Mouse (Mus musculus) retina, postnatal 1 day (tissue): ENCODE measurements at regions not wholly inside any gene's neighbourhood (a gene's known extent, or its start where the extent isn't known, plus 50 kb on each side); places are given as distances from the start of the nearest gene placed in this dataset.

Experiments used
- DNase-seq: peaks from one replicate; pipeline ENCODE4 v3.0.0-alpha.2; 2012

- DNase-seq: no peak
Measured at GRCm38 (mm10) chr2:131436149-131436548, 55.1 kb upstream of the Smox start.

GRCm38 (mm10) chr2:131430474-131430873 lies 60.8 kb upstream of the Smox start:
- DNase-seq: no peak

- DNase-seq: no peak
Measured at GRCm38 (mm10) chr2:131428089-131428488, 63.2 kb upstream of the Smox start.

GRCm38 (mm10) chr2:131426941-131427340 lies 64.4 kb upstream of the Smox start:
- DNase-seq: no peak

- peak; percentile 12 for DNase-seq
Measured at GRCm38 (mm10) chr2:131423616-131424320, 67.5 kb upstream of the Smox start.

- DNase-seq: peak; percentile 88
Measured at GRCm38 (mm10) chr2:131422907-131423445, 68.3 kb upstream of the Smox start.

GRCm38 (mm10) chr2:131418130-131418529 lies 65.4 kb upstream of the Rnf24 start:
- no peak for DNase-seq

GRCm38 (mm10) chr2:131417472-131417871 lies 64.8 kb upstream of the Rnf24 start:
- no peak for DNase-seq

GRCm38 (mm10) chr2:131416482-131416881 lies 63.8 kb upstream of the Rnf24 start:
- DNase-seq: peak; percentile 67

GRCm38 (mm10) chr2:131410906-131411520 lies 58.3 kb upstream of the Rnf24 start:
- DNase-seq: no peak

- DNase-seq: no peak
Measured at GRCm38 (mm10) chr2:131407337-131407736, 54.6 kb upstream of the Rnf24 start.

- DNase-seq: no peak
Measured at GRCm38 (mm10) chr2:131404218-131404555, 51.5 kb upstream of the Rnf24 start.

GRCm38 (mm10) chr2:131403543-131404217 lies 51.0 kb upstream of the Rnf24 start:
- DNase-seq: no peak
